Mouse (Mus musculus): ENCODE measurements at regions not wholly inside any gene's neighbourhood (a gene's known extent, or its start where the extent isn't known, plus 50 kb on each side); places are given as distances from the start of the nearest gene placed in this dataset.

DNA sequence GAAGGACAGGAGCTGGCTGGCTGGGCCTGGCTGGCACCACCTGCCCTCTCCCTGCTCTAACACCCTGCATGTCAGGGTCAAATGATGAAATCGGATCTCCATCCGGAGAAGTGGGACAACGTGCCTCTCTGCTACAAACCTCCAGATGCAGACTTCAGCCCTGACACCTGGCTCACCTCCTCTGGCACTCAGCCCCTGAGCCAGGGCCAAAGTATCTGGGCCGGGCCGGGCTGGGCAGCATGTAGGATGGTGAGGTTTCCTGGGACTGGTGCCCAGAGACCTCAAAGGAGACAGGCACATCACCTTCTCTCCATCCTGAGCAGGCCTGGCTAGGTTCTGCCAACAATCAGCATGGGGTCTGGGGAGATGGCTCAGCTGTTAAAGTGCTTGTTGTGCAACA lies 113.5 kb downstream of the Tfcp2l1 start:
- Histone ChIP-seq H3K4me2 (no peak overlapping the region), H3K27ac (ENCODE audit: low read depth, low read length) (no peak overlapping the region), H3K27me3 (ENCODE audit: control insufficient read depth, insufficient read depth, low read length) (no peaks in the 10 kb centered on the region), H3K36me3 (ENCODE audit: control insufficient read depth, insufficient read depth, low read length) (no peaks in the 10 kb centered on the region), H3K9ac (ENCODE audit: low read length) (no peak overlapping the region), H3K4me3 (ENCODE audit: low read depth, low read length) (no peak overlapping the region), H3K4me1 (ENCODE audit: control insufficient read depth, insufficient read depth, low read length) (no peaks in the 10 kb centered on the region), H3K9me3 (ENCODE audit: control insufficient read depth, low read length) (no peaks in the 10 kb centered on the region)
- ATAC-seq (ENCODE audit: low FRiP score) (no peak), DNase-seq (ENCODE audit: low spot score, missing footprints) (no peak)
- WGBS = 89% methylated on average over 5 of the region's 5 CpGs

DNA sequence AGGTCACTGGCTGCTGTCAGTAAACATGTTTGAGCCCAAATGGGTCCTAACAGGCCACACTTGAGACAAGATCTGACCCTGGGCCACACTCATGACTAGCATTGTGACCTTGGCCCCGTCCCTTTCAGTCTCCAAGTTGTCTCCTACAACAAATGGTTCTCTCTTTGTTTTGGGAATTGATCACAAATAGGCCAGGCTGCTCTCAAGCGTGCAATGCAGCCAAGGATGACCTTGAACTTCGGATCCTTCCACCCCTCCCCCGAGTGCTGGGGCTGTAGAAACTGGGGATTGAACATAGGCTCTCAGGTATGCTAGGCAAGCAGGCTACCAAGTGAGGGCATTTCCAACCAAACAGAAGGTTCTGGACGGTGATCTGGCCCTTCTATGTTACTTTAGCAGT lies 120.5 kb downstream of the Tfcp2l1 start:
- Histone ChIP-seq H3K4me2 (no peak overlapping the region), H3K9me3 (ENCODE audit: control insufficient read depth, low read length) (no peaks in the 10 kb centered on the region), H3K4me1 (ENCODE audit: control insufficient read depth, insufficient read depth, low read length) (no peaks in the 10 kb centered on the region), H3K4me3 (ENCODE audit: low read depth, low read length) (no peak overlapping the region), H3K9ac (ENCODE audit: low read length) (no peak overlapping the region), H3K27ac (ENCODE audit: low read depth, low read length) (no peak overlapping the region), H3K36me3 (ENCODE audit: control insufficient read depth, insufficient read depth, low read length) (no peaks in the 10 kb centered on the region), H3K27me3 (ENCODE audit: control insufficient read depth, insufficient read depth, low read length) (no peaks in the 10 kb centered on the region)
- 69% methylated on average over 5 of the region's 5 CpGs for WGBS
- DNase-seq (ENCODE audit: low spot score, missing footprints) (no peak), ATAC-seq (ENCODE audit: low FRiP score) (no peak)

DNA sequence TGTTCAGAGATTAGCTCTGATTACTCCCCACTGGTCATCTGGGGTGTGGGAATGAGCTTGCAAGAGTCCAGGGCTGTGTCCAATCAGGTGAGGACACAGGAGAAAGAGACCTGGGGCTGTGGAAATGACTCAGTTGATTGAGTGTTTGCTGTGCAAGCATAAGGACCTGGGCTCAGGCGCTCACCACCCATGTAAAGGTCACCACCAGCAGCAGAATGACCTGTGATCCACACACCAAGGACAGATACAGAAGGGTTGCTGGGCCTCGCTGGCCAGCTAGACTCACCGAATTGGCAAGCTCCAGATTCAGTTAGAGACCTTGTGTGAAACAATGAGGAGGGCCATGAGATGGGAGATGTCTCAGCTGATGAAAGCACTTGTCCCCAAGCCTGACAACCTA lies 125.1 kb downstream of the Tfcp2l1 start:
- 90% methylated on average over 3 of the region's 3 CpGs for WGBS
- Histone ChIP-seq H3K27ac (ENCODE audit: low read depth, low read length) (no peak overlapping the region), H3K9me3 (ENCODE audit: control insufficient read depth, low read length) (no peaks in the 10 kb centered on the region), H3K4me1 (ENCODE audit: control insufficient read depth, insufficient read depth, low read length) (no peaks in the 10 kb centered on the region), H3K9ac (ENCODE audit: low read length) (no peak overlapping the region), H3K27me3 (ENCODE audit: control insufficient read depth, insufficient read depth, low read length) (no peaks in the 10 kb centered on the region), H3K36me3 (ENCODE audit: control insufficient read depth, insufficient read depth, low read length) (no peaks in the 10 kb centered on the region), H3K4me3 (ENCODE audit: low read depth, low read length) (no peak overlapping the region), H3K4me2 (no peak overlapping the region)
- DNase-seq (ENCODE audit: low spot score, missing footprints) (no peak), ATAC-seq (ENCODE audit: low FRiP score) (no peak)

DNA sequence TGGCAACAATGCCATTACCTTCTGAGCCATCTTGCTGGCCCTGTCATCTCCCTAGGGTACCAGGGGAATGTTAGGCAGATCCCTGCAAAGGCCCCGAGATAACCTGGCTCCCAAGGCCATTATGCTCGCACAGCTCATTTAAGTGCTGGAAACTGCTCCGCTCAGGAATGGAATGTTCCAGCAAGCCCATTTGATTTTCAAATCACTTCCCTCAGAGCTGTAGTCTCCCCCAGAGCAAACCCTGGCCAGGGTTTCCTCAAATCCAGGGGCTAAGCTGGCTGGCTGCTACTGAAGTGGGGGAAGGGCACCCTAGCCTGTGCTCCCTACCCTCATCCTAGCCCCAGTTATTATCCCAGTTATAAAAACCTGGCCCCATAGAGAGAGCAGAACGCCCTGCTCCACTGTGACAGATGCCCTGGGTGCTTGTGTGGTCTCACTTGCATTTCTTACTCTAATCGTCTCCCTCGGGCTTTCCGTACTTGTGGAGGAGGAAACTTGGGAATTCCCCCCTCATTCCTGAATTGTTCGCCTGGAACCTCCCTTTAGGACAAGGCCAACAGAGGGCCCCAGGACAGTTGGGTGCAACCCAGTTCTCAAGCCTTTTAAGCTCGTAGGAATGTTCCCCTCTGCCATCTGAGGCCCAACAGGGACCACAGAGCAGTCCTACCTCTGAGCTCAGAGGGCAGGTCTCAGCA lies 128.6 kb downstream of the Tfcp2l1 start:
- H3K4me2 ChIP-seq = no peak overlapping the region
- H3K4me1 ChIP-seq (ENCODE audit: control insufficient read depth, insufficient read depth, low read length) = no peaks in the 10 kb centered on the region
- ATAC-seq (ENCODE audit: low FRiP score) (no peak), DNase-seq (ENCODE audit: low spot score, missing footprints) (peak; percentile 64)
- H3K9me3 ChIP-seq (ENCODE audit: control insufficient read depth, low read length) = no peaks in the 10 kb centered on the region
- H3K36me3 ChIP-seq (ENCODE audit: control insufficient read depth, insufficient read depth, low read length) = no peaks in the 10 kb centered on the region
- H3K9ac ChIP-seq (ENCODE audit: low read length) = no peak overlapping the region
- no peak overlapping the region for H3K4me3 ChIP-seq (ENCODE audit: low read depth, low read length)
- H3K27ac ChIP-seq (ENCODE audit: low read depth, low read length) = no peak overlapping the region
- no peaks in the 10 kb centered on the region for H3K27me3 ChIP-seq (ENCODE audit: control insufficient read depth, insufficient read depth, low read length)
- 63% methylated on average over 9 of the region's 9 CpGs for WGBS

DNA sequence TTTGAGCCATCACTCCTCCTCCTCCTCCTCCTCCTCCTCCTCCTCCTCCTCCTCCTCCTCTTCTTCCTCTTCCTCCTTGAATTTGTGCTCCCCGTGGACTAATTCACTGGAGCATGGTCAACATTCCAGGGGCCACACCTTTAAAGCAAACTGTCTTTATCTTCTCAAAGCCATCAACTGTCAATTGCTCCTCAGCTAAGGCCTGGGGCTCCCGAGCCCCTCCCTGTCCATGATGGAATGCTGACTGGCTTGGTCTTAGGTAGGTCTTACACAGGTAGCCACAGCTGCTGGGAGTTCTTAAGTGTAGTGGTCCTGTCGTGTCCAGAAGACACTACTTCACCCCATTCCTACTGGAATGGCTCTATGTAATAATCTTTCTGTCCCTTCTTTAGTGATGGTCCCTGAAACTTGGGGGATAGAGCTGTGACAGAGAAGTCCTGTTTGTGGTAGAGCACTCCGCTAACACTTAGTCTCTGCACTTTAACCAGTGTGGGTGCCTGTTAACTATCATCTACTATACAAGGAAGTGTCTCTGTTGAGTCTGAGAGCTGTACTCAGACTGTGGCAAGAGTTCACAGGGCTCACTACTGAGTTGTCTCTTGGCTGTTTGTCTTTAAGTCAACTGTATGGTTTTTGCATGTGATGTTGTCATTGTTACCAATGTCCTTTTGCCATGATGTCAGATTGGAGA lies 129.7 kb downstream of the Tfcp2l1 start:
- WGBS = 72% methylated on average over 4 of the region's 4 CpGs
- DNase-seq (ENCODE audit: low spot score, missing footprints) (no peak), ATAC-seq (ENCODE audit: low FRiP score) (no peak)
- Histone ChIP-seq H3K9ac (ENCODE audit: low read length) (no peak overlapping the region), H3K27me3 (ENCODE audit: control insufficient read depth, insufficient read depth, low read length) (no peaks in the 10 kb centered on the region), H3K27ac (ENCODE audit: low read depth, low read length) (no peak overlapping the region), H3K4me3 (ENCODE audit: low read depth, low read length) (no peak overlapping the region), H3K4me2 (no peak overlapping the region), H3K9me3 (ENCODE audit: control insufficient read depth, low read length) (no peaks in the 10 kb centered on the region), H3K36me3 (ENCODE audit: control insufficient read depth, insufficient read depth, low read length) (no peaks in the 10 kb centered on the region), H3K4me1 (ENCODE audit: control insufficient read depth, insufficient read depth, low read length) (no peaks in the 10 kb centered on the region)

DNA sequence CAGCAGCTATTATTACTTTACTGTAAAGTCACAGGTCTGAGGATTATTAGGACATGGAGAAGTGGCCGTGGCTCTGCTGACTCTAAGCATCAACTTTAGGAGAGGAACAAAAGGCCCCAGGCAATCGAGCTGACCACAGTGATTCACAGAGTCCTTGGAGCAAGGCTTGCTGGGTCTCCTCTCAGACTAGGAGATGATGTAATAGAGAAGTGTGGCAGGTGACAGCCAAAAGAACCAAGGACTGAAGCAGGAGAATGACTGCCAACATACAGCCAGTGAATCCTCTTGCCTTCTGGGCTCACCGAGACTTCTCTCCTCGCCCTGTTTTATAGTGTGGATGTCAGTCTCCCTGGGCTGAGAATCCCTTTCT lies 130.3 kb downstream of the Tfcp2l1 start:
- H3K4me3 ChIP-seq (ENCODE audit: low read depth, low read length) = no peak overlapping the region
- DNase-seq (ENCODE audit: low spot score, missing footprints) (peak; percentile 70), ATAC-seq (ENCODE audit: low FRiP score) (no peak)
- no peak overlapping the region for H3K9ac ChIP-seq (ENCODE audit: low read length)
- no peaks in the 10 kb centered on the region for H3K27me3 ChIP-seq (ENCODE audit: control insufficient read depth, insufficient read depth, low read length)
- H3K4me2 ChIP-seq = no peak overlapping the region
- no peak overlapping the region for H3K27ac ChIP-seq (ENCODE audit: low read depth, low read length)
- no peaks in the 10 kb centered on the region for H3K36me3 ChIP-seq (ENCODE audit: control insufficient read depth, insufficient read depth, low read length)
- H3K9me3 ChIP-seq (ENCODE audit: control insufficient read depth, low read length) = no peaks in the 10 kb centered on the region
- 84% methylated on average over 4 of the region's 4 CpGs for WGBS
- H3K4me1 ChIP-seq (ENCODE audit: control insufficient read depth, insufficient read depth, low read length) = no peaks in the 10 kb centered on the region

DNA sequence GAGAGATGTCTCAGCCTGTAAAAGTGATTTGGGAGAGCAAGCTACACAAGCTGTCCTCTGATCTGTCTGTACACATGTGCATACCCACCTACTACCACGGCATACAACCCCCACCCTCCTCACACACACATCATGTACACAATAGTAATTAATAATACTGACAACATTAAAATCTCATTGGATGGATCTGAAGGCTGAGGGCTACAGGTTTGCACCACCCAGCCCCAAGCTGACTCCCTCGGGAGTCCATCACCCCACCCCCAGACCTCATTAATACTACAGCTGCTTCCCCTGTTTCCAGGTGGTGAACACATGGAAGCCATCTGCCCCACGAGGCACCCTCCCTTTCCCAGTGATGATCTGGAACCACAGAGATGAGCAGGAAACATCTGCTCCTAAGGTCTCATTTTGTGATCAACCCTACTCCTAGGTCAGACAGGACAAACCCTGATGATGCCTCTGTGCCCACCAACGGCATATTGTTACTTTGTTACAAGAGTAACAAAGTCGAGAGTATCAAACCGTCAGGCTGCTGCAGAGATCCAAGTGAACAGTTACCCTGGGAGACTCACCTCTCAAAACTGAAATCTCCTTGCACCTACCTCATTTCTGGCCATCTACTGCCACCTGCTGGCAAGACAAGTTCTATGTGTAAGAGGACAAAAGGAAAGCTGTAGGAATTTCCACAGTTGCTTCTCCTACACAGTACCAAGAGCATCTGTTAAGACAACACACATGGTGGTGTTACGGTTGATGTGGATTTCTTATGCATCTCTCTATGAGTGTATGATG lies 131.6 kb downstream of the Tfcp2l1 start:
- H3K27me3 ChIP-seq (ENCODE audit: control insufficient read depth, insufficient read depth, low read length) = no peaks in the 10 kb centered on the region
- DNase-seq (ENCODE audit: low spot score, missing footprints) (peak; percentile 93), ATAC-seq (ENCODE audit: low FRiP score) (peak; percentile 82)
- WGBS = 44% methylated on average over 7 of the region's 7 CpGs
- no peak overlapping the region for H3K9ac ChIP-seq (ENCODE audit: low read length)
- H3K9me3 ChIP-seq (ENCODE audit: control insufficient read depth, low read length) = no peaks in the 10 kb centered on the region
- H3K27ac ChIP-seq (ENCODE audit: low read depth, low read length) = no peak overlapping the region
- no peaks in the 10 kb centered on the region for H3K4me1 ChIP-seq (ENCODE audit: control insufficient read depth, insufficient read depth, low read length)
- no peak overlapping the region for H3K4me3 ChIP-seq (ENCODE audit: low read depth, low read length)
- H3K4me2 ChIP-seq = no peak overlapping the region
- no peaks in the 10 kb centered on the region for H3K36me3 ChIP-seq (ENCODE audit: control insufficient read depth, insufficient read depth, low read length)

DNA sequence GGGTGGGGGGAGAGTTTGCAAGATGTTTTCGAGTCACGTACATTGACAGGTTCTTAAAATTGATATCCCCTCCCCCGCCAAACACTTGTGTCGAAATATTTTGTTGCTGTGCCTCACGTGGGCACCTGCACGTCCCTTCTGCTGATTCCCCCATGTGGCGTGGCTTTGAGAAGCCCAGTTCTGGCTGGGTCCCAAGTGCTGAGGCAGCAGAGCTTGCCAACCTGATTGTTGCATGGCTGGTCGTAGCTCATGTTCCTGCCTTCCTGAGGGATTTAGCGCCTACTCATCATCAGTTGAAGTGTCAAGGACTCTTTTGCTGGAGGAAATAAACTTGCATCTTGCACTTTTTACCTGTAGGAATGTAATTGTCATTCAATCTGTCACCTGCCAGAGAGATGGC lies 137.8 kb downstream of the Tfcp2l1 start:
- DNase-seq (ENCODE audit: low spot score, missing footprints) (peak; percentile 21), ATAC-seq (ENCODE audit: low FRiP score) (no peak)
- H3K9ac ChIP-seq (ENCODE audit: low read length) = no peak overlapping the region
- no peaks in the 10 kb centered on the region; the same call in 1 of the 2 replicates for H3K4me1 ChIP-seq (ENCODE audit: control insufficient read depth, insufficient read depth, low read length)
- H3K36me3 ChIP-seq (ENCODE audit: control insufficient read depth, insufficient read depth, low read length) = no peaks in the 10 kb centered on the region
- H3K27ac ChIP-seq (ENCODE audit: low read depth, low read length) = no peak overlapping the region
- no peak overlapping the region for H3K4me2 ChIP-seq
- WGBS = 80% methylated on average over 9 of the region's 9 CpGs
- H3K4me3 ChIP-seq (ENCODE audit: low read depth, low read length) = no peak overlapping the region
- no peaks in the 10 kb centered on the region for H3K9me3 ChIP-seq (ENCODE audit: control insufficient read depth, low read length)
- H3K27me3 ChIP-seq (ENCODE audit: control insufficient read depth, insufficient read depth, low read length) = no peaks in the 10 kb centered on the region

DNA sequence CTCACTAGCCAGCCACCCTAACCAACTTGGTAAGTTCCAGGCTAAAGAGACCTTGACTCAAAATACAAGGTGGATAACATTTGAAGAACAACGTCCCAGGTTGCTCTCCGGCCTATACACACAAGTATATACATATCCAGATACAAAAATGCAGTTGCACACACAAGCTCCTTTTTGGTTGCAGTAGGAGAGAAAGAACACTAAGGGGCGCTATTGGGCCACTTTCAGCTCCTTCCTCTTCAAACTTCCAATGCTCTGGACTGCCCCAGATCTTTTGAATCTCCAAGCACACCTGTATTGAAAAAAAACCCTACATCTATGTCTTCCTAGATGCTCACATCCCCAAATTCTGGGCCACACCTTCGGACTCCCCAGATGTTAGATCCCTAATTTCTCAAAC lies 141.1 kb downstream of the Tfcp2l1 start:
- H3K36me3 ChIP-seq (ENCODE audit: control insufficient read depth, insufficient read depth, low read length) = no peaks in the 10 kb centered on the region
- ATAC-seq (ENCODE audit: low FRiP score) = peak; percentile 45; the same call in 1 of the 2 replicates
- no peak overlapping the region for H3K9ac ChIP-seq (ENCODE audit: low read length)
- no peaks in the 10 kb centered on the region for H3K9me3 ChIP-seq (ENCODE audit: control insufficient read depth, low read length)
- peak; percentile 91 for DNase-seq (ENCODE audit: low spot score, missing footprints)
- 27% methylated on average over 4 of the region's 4 CpGs for WGBS
- H3K27me3 ChIP-seq (ENCODE audit: control insufficient read depth, insufficient read depth, low read length) = no peaks in the 10 kb centered on the region
- H3K4me3 ChIP-seq (ENCODE audit: low read depth, low read length) = no peak overlapping the region
- no peak overlapping the region for H3K4me2 ChIP-seq
- H3K4me1 ChIP-seq (ENCODE audit: control insufficient read depth, insufficient read depth, low read length) = no peaks in the 10 kb centered on the region; the same call in 1 of the 2 replicates
- no peak overlapping the region for H3K27ac ChIP-seq (ENCODE audit: low read depth, low read length)

Data from midbrain, embryonic 11.5 days (tissue).